Mouse (Mus musculus) C2C12 (cell line): ENCODE results near the gene Stag1.

Experiments used
- CTCF ChIP-seq: IDR thresholded peaks from one replicate; pipeline ENCODE4 v1.5.1; 2011; ENCODE audit not compliant: control insufficient read depth, insufficient read depth, insufficient read length
- MAX ChIP-seq: IDR thresholded peaks from one replicate; pipeline ENCODE4 v1.6.1; 2011; ENCODE audit warnings: mild to moderate bottlenecking, control low read depth
- MYOD1 ChIP-seq: IDR thresholded peaks from one replicate; pipeline ENCODE4 v1.6.1; 2011; ENCODE audit warnings: low read depth; ENCODE audit not compliant: control insufficient read depth, insufficient read length
- MYOG ChIP-seq: IDR thresholded peaks from one replicate; pipeline ENCODE4 v1.6.1; 2011; ENCODE audit not compliant: control insufficient read depth, insufficient read length; ENCODE audit errors: extremely low read depth
- USF1 ChIP-seq: IDR thresholded peaks from one replicate; pipeline ENCODE4 v1.6.1; 2011; ENCODE audit warnings: low read depth, mild to moderate bottlenecking, control low read depth, moderate library complexity

- TF ChIP-seq MAX: no peak
- TF ChIP-seq USF1: no peak
- no peak for TF ChIP-seq CTCF
- TF ChIP-seq MYOG: no peak
- no peak for TF ChIP-seq MYOD1
Observed at GRCm38 (mm10) chr9:100978666-100979065, 381.1 kb downstream of the Stag1 start.
